Mouse (Mus musculus): ENCODE measurements around the gene Arhgef3.

Gene Arhgef3

GRCm38 (mm10) chr14:27114362-27115274 is at the start of gene Arhgef3:
Gene Arhgef3, plus strand, starts transcription at chr14:27114899.
- peak; percentile 85 to 92 for DNase-seq (ENCODE audit: inconsistent age in 2 of 2, low spot score in 1 of 2)

GRCm38 (mm10) chr14:27066171-27066929 is 48.3 kb upstream of the Arhgef3 start:
- no peak for DNase-seq (ENCODE audit: inconsistent age in 2 of 2, low spot score in 1 of 2)

GRCm38 (mm10) chr14:27067866-27068271 is 46.8 kb upstream of the Arhgef3 start:
- DNase-seq (ENCODE audit: inconsistent age in 2 of 2, low spot score in 1 of 2), result no peak

- peak in 1 of 2 experiments; percentile 38 for DNase-seq (ENCODE audit: inconsistent age in 2 of 2, low spot score in 1 of 2)
These were observed 45.1 kb upstream of the Arhgef3 start for GRCm38 (mm10) chr14:27069434-27070097.

GRCm38 (mm10) chr14:27070128-27070527 is 44.6 kb upstream of the Arhgef3 start:
- peak in 1 of 2 experiments; percentile 36 for DNase-seq (ENCODE audit: inconsistent age in 2 of 2, low spot score in 1 of 2)

- DNase-seq (ENCODE audit: inconsistent age in 2 of 2, low spot score in 1 of 2), result no peak
These were observed 43.9 kb upstream of the Arhgef3 start for GRCm38 (mm10) chr14:27070758-27071157.

GRCm38 (mm10) chr14:27071985-27072384 is 42.7 kb upstream of the Arhgef3 start:
- DNase-seq (ENCODE audit: inconsistent age in 2 of 2, low spot score in 1 of 2), result peak; percentile 24 to 63

- DNase-seq (ENCODE audit: inconsistent age in 2 of 2, low spot score in 1 of 2), result no peak
These were observed 39.6 kb upstream of the Arhgef3 start for GRCm38 (mm10) chr14:27075084-27075483.

GRCm38 (mm10) chr14:27075909-27076521 is 38.7 kb upstream of the Arhgef3 start:
- no peak for DNase-seq (ENCODE audit: inconsistent age in 2 of 2, low spot score in 1 of 2)

GRCm38 (mm10) chr14:27076522-27076920 is 38.2 kb upstream of the Arhgef3 start:
- no peak for DNase-seq (ENCODE audit: inconsistent age in 2 of 2, low spot score in 1 of 2)

GRCm38 (mm10) chr14:27081536-27082275 is 33.0 kb upstream of the Arhgef3 start:
- no peak for DNase-seq (ENCODE audit: inconsistent age in 2 of 2, low spot score in 1 of 2)

GRCm38 (mm10) chr14:27085471-27085870 is 29.2 kb upstream of the Arhgef3 start:
- DNase-seq (ENCODE audit: inconsistent age in 2 of 2, low spot score in 1 of 2), result no peak

- no peak for DNase-seq (ENCODE audit: inconsistent age in 2 of 2, low spot score in 1 of 2)
These were observed 28.7 kb upstream of the Arhgef3 start for GRCm38 (mm10) chr14:27085999-27086398.

- no peak for DNase-seq (ENCODE audit: inconsistent age in 2 of 2, low spot score in 1 of 2)
These were observed 20.5 kb upstream of the Arhgef3 start for GRCm38 (mm10) chr14:27094247-27094646.

- DNase-seq (ENCODE audit: inconsistent age in 2 of 2, low spot score in 1 of 2), result no peak
These were observed 18.6 kb upstream of the Arhgef3 start for GRCm38 (mm10) chr14:27096133-27096532.

GRCm38 (mm10) chr14:27096779-27097178 is 17.9 kb upstream of the Arhgef3 start:
- DNase-seq (ENCODE audit: inconsistent age in 2 of 2, low spot score in 1 of 2), result peak; percentile 75 to 93

GRCm38 (mm10) chr14:27101735-27102134 is 13.0 kb upstream of the Arhgef3 start:
- no peak for DNase-seq (ENCODE audit: inconsistent age in 2 of 2, low spot score in 1 of 2)

- no peak for DNase-seq (ENCODE audit: inconsistent age in 2 of 2, low spot score in 1 of 2)
These were observed 12.0 kb upstream of the Arhgef3 start for GRCm38 (mm10) chr14:27102720-27103119.

- no peak for DNase-seq (ENCODE audit: inconsistent age in 2 of 2, low spot score in 1 of 2)
These were observed 8.8 kb upstream of the Arhgef3 start for GRCm38 (mm10) chr14:27105731-27106457.
